Mouse (Mus musculus) brain, embryonic 18.5 days (tissue): ENCODE results near the gene 1500015O10Rik.

Experiments used
- DNase-seq: peaks from one replicate; pipeline ENCODE4 v3.0.0-alpha.2; 2012; ENCODE audit warnings: low read depth, low spot score

The 1500015O10Rik gene

DNA sequence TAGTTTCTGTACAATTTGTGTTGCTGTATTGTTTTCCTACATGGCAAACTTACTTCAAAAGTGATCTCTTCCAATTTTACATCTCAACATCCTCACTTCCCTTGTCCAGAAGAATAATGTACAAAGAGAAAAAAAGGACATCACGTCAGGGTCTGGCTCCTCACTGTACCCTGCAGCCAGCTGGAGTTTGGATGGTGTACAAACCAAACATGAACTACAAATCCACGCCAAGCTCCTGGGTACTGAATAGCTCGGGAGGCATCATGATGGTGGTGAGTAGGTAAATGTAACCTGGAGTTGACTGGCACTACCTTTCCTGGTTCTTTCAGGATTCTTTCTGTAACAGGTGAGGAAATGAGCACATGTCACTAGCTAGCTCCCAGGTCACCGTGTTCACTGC is 43.7 kb downstream of the 1500015O10Rik start:
- no peak for DNase-seq

DNA sequence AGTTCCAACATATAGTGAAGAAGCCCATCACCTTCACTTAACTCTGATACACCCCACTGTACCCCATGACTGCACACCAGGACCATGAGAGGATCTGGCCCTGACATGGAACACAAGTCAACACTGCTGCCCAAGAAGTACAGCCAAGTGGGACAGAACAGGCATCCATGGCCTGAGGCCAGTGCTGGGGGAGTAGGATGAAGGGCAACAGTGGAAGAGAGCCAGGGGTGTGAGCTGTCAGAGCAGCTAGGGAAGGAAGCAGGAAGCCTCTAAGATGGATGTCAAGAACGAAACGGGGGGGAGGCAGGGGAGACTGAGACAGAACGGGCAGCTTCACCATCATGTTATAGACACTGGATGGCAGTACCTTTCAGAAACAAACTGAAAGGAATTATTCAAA is 45.7 kb downstream of the 1500015O10Rik start:
- no peak for DNase-seq

DNA sequence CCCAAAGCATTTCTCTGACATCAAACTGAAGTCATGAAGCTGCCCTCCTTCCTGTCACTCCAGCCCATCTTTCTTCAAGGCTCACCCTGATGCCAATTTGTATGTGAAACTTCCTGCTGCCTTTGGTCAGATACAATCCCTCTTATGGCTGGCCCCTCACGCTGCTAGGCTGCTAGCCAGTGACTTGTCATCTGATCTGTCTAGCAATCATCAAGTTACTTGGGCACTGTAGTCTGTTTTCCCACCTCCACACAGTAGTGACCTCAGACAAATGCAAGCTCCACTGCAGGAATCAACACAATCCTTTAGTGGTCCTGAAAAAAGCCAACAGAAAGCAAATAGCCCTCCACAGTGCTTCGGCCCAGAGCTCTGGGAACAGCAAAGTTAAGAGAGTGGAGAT is 50.8 kb downstream of the 1500015O10Rik start:
- DNase-seq, result no peak

DNA sequence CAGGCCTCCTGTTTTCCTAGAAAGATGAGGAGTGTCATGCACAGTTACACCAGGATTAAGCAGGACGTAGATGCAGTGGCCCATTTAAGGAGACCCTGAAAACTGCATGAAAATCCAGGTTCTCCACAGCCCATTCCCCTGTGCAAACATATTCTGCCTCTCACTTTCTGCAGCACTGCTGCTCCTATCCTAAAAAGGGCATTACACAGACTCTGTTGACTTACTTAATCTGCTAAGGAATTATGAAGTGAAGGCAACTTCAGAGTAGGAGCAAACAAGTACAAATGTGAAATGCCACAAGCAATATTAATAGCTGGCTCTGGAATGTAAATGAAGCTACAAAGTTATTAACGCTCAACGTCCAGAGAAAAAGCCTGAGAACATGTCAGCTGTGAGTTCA is 51.3 kb downstream of the 1500015O10Rik start:
- DNase-seq, result no peak

DNA sequence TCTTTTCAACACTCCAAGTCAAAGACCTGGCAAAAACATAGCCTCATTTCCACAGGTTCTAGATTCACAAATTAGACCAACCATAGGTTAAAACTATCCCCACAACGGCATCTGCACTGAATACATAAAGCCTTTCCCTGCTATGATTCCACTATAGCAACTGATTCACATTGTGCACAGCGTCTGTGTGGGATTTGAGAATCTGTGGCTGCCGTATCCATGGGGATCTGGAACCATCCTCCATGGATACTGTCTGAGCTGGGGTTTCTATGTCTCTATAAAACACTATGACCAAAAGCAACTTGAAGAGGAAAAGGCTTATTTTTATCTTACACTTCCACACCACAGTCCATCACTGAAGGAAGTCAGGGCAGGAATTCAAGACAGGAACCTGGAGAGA is 52.3 kb downstream of the 1500015O10Rik start:
- no peak for DNase-seq

DNA sequence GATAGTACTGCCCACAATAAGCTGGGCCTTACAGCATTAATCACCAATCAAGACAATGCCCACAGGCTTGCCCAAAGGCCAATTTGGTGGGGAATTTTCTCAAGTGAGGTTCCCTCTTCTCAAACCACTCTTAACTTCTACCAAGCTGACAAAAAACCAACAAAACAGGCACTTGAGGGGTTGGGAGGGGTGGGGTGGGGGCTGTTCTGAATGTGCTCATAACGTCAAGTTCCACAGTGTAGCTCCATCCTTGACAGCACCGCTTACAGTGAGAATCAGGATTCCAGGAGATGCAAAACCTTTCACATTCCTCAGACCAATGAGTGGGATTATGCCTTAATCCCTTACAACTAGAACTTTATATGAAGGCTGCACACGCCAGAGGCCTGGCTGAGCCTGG is 52.8 kb downstream of the 1500015O10Rik start:
- no peak for DNase-seq

DNA sequence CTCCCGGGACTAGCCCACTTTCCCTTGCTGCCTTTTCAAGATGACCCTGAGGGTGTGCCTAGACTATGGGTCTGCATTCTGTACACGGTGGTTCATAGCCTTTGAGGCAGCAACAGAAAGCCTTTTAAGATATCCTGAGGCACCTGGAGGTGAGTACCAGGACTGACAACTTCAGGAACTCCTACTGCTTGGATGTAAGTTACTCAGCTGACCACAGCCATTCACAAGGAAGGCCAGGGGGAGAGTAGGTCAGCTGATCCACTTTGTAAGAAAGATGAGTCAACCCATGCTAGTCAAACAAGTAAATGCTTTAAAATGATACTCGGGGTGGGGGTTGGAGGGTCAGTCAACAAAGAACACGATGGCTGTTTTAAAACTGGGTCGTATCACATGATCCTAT is 54.9 kb downstream of the 1500015O10Rik start:
- no peak for DNase-seq

DNA sequence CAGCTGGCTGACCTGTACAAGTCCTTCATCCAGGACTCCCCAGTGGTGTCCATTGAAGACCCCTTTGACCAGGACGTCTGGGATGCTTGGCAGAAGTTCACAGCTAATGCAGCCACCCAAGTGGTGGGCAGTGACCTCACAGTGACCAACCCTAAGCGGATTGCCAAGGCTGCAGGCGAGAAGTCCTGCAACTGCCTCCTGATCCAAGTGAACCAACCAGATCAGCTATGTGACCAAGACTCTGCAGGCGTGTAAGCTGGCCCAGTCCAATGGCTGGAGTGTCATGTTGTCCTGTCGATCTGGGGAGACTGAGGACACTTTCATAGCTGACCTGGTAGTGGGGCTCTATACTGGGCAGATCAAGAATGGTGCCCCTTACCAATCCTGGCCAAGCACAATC is 56.3 kb downstream of the 1500015O10Rik start:
- no peak for DNase-seq

DNA sequence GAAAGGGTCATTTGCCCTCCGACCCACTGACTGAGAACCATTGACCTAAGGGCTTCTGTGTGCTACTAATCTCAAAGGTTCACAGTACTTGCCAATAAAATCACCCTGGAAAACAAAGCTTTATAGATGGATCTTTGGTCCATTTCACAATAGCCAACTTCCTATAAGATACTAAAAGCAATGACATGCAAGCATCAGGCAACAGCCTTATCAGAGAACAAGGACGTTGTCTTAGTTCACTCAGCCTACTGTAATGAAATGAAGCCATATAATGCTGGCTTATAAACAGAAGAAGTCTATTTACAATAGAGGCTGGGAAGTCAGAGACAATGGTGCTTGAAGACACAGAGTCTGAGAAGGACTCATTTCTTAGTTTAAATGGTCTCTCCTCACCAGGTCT is 59.4 kb downstream of the 1500015O10Rik start:
- no peak for DNase-seq
